Mouse (Mus musculus): ENCODE measurements at regions not wholly inside any gene's neighbourhood (a gene's known extent, or its start where the extent isn't known, plus 50 kb on each side); places are given as distances from the start of the nearest gene placed in this dataset.

DNA sequence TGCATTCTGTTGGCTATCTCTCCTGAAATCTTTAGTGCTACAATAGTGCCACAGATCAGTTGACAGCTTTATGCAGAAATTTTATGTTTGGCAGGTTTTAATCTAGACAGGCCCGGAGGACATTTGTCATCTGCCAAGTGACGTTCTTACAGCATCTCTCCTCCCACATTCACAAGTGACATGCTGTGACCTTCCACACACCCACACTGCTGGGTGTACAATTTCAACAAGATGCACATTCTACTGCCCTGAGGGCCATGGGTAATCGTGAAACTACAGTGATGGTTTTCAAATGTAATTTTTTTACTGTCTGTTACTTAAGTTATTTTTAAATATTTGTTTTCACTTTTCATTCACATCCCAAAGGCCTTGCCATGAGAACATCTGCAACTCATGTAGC, 639.2 kb upstream of the Gm11114 start:
- no peak for ATAC-seq (replicated peaks; ENCODE audit: insufficient number of reproducible peaks, low FRiP score, low TSS enrichment, poor library complexity, severe bottlenecking)

GRCm38 (mm10) chr9:84678416-84678815, 634.2 kb upstream of the Gm11114 start:
- no peak for ATAC-seq (replicated peaks; ENCODE audit: insufficient number of reproducible peaks, low FRiP score, low TSS enrichment, poor library complexity, severe bottlenecking)

- no peak for ATAC-seq (replicated peaks; ENCODE audit: insufficient number of reproducible peaks, low FRiP score, low TSS enrichment, poor library complexity, severe bottlenecking)
Measured at GRCm38 (mm10) chr9:84718615-84719191, 593.9 kb upstream of the Gm11114 start.

- no peak for ATAC-seq (replicated peaks; ENCODE audit: insufficient number of reproducible peaks, low FRiP score, low TSS enrichment, poor library complexity, severe bottlenecking)
Measured at GRCm38 (mm10) chr9:84719396-84719795, 593.2 kb upstream of the Gm11114 start.

GRCm38 (mm10) chr9:84720454-84720853, 592.1 kb upstream of the Gm11114 start:
- ATAC-seq (replicated peaks; ENCODE audit: insufficient number of reproducible peaks, low FRiP score, low TSS enrichment, poor library complexity, severe bottlenecking): no peak

DNA sequence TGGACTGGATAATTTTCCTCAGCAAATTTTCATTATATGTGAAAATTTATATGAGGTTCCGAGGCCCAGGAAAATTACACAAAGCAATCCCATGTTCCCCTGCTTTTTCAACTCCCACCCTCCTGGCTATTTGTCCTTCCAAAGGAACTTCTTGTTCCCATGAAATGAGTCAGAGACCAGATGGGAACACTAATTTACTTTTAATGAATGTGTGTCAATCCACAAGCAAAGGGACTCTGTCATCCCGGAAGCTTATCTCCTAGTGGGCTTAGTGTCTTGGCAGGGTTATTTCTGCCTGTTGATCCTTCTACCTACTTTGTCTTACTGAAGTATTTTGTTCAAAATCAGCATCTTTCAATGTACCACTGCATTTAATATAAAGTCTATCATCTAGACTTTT, 573.3 kb upstream of the Gm11114 start:
- ATAC-seq (replicated peaks; ENCODE audit: insufficient number of reproducible peaks, low FRiP score, low TSS enrichment, poor library complexity, severe bottlenecking): no peak

- no peak for ATAC-seq (replicated peaks; ENCODE audit: insufficient number of reproducible peaks, low FRiP score, low TSS enrichment, poor library complexity, severe bottlenecking)
Measured at GRCm38 (mm10) chr9:84740336-84740735, 572.2 kb upstream of the Gm11114 start.

- ATAC-seq (replicated peaks; ENCODE audit: insufficient number of reproducible peaks, low FRiP score, low TSS enrichment, poor library complexity, severe bottlenecking): no peak
Measured at GRCm38 (mm10) chr9:84754332-84754731, 558.2 kb upstream of the Gm11114 start.

- ATAC-seq (replicated peaks; ENCODE audit: insufficient number of reproducible peaks, low FRiP score, low TSS enrichment, poor library complexity, severe bottlenecking): no peak
Measured at GRCm38 (mm10) chr9:84754828-84755227, 557.7 kb upstream of the Gm11114 start.

DNA sequence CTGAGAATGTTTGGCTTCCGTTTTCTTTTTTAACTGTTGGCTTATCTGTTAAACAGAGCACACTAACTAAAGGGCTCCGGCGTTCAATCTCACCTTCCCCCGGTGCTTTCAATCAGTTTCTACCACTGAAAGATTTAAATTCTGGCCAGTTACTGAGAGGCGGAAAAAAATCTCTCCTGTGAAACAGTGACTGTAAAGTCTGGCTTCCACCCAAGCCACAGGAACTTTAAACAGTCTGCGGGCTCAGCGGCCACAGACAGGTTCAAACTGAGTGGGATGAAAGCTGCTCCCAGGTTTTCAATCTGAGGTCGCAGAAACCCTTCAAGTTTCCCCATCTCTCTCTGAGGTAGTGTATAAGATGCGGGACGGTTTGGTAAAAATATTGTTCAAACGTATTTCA, 538.2 kb upstream of the Gm11114 start:
- no peak for ATAC-seq (replicated peaks; ENCODE audit: insufficient number of reproducible peaks, low FRiP score, low TSS enrichment, poor library complexity, severe bottlenecking)

DNA sequence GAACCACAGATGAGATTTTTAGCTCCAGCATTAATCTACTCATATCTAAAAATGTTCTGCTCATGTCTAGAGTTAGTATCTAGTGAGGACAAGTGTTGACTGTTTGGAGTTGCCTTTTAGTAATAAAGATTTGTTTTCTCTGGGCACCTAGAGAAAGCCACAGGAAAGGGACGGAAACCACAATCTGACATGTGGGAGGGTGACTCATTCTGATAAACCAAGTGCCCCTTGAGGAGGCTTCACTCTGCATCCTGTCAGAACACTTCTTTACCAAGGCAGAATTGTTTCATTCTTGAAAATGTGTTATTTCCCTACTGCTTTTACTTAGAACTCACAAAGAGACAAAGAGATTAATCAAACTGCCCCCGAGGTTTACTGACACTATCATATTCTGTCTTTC, 537.4 kb upstream of the Gm11114 start:
- peak; percentile 70; the same call in 1 of the 2 replicates for ATAC-seq (replicated peaks; ENCODE audit: insufficient number of reproducible peaks, low FRiP score, low TSS enrichment, poor library complexity, severe bottlenecking)

DNA sequence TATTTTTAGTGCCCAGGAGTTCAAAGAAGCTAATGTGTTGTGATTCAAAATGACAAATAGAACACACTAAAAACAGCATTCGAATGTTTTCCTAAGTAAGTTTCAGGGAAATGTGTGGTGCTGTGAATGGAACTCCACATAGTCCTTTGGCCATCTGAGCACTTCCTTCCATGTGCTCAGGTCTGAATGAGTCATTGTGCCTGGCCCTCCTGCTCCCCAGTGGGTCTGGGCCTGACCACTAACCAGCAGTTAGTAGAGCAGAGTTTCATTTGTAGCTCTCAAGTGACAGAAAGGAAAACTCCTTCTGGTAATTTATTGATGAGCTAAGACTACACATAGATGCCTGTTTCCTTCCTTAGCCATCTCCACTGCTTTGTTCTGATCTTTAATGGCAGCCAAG, 533.4 kb upstream of the Gm11114 start:
- ATAC-seq (replicated peaks; ENCODE audit: insufficient number of reproducible peaks, low FRiP score, low TSS enrichment, poor library complexity, severe bottlenecking): no peak

DNA sequence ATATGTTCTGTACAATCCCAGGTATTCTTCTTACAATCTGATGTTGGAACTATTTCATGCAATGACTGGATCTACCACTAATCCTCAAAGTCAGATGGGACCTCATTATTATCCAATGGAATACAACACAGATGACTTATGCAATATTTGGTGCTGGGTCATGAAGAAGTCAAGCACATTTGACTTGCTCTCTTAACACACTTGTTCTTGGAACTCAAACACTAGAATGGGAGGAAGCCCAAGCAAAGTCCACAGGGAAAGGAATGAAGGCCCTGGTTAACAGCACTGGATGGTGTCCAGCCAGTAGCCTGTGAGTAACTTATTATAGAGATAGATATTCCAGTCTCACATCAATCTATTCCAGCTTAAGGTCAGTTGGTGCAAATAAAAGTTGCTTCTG, 486.8 kb upstream of the Gm11114 start:
- ATAC-seq (replicated peaks; ENCODE audit: insufficient number of reproducible peaks, low FRiP score, low TSS enrichment, poor library complexity, severe bottlenecking): no peak

GRCm38 (mm10) chr9:84828934-84829333, 483.6 kb upstream of the Gm11114 start:
- ATAC-seq (replicated peaks; ENCODE audit: insufficient number of reproducible peaks, low FRiP score, low TSS enrichment, poor library complexity, severe bottlenecking): no peak

- ATAC-seq (replicated peaks; ENCODE audit: insufficient number of reproducible peaks, low FRiP score, low TSS enrichment, poor library complexity, severe bottlenecking): no peak
Measured at GRCm38 (mm10) chr9:84830639-84831038, 481.9 kb upstream of the Gm11114 start.

GRCm38 (mm10) chr9:84837498-84837897, 475.1 kb upstream of the Gm11114 start:
- ATAC-seq (replicated peaks; ENCODE audit: insufficient number of reproducible peaks, low FRiP score, low TSS enrichment, poor library complexity, severe bottlenecking): no peak

DNA sequence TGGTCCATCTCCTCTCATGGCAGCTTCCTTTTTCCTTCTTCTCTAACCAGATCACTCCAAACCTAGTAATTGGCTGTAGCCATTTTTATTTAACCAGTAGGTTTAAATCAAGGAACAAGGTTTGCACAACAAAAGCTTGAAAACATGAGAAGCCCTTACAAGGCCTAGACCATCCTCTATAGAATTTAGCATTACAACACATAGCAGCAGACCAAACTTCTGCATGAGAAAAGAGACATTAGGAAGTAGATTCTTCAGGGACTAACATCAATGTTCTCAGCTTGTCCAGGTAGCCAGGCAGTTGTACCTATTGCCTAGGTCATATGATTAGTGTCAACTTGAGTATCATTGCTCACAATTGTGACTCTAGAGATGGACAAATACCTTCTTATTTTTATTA, 468.6 kb upstream of the Gm11114 start:
- ATAC-seq (replicated peaks; ENCODE audit: insufficient number of reproducible peaks, low FRiP score, low TSS enrichment, poor library complexity, severe bottlenecking): no peak

DNA sequence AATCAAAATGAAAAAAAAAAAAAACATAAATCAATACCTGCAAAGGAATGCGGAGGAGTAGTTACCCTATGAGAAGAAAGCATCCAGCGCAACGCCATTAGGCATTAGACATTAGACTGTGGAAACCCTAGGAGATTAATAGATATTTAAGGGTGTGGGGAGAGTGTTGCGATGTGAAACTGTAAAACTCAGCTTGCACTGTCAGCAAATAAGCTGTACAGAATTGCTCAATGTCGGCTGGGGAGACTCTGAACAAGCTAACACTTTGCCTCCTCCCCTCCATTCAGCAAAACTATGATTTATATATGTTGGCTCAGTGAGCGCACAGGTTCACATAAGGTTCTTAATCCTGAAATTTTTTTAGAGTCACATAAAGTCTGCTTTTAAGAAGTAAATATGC, 451.0 kb upstream of the Gm11114 start:
- no peak for ATAC-seq (replicated peaks; ENCODE audit: insufficient number of reproducible peaks, low FRiP score, low TSS enrichment, poor library complexity, severe bottlenecking)

DNA sequence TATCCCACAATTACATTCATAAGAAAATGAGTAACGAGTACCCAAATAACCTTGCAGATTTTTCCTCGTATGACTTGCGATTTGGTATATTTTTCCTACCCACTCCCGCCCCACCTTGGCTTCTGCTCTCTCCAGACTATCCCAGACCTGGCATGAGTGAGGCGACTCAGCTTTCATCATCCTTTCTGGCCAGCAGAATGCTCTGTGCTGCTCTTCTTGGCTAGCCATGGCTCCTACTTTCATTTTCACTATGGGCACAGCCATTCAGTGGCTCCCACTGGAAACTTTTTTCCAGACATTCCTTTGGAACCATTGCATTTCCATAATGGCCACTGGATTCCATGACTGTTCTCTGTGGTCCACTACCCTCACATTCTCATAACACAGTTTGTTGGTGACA, 449.1 kb upstream of the Gm11114 start:
- ATAC-seq (replicated peaks; ENCODE audit: insufficient number of reproducible peaks, low FRiP score, low TSS enrichment, poor library complexity, severe bottlenecking): no peak

- ATAC-seq (replicated peaks; ENCODE audit: insufficient number of reproducible peaks, low FRiP score, low TSS enrichment, poor library complexity, severe bottlenecking): no peak
Measured at GRCm38 (mm10) chr9:84894148-84894547, 418.4 kb upstream of the Gm11114 start.

DNA sequence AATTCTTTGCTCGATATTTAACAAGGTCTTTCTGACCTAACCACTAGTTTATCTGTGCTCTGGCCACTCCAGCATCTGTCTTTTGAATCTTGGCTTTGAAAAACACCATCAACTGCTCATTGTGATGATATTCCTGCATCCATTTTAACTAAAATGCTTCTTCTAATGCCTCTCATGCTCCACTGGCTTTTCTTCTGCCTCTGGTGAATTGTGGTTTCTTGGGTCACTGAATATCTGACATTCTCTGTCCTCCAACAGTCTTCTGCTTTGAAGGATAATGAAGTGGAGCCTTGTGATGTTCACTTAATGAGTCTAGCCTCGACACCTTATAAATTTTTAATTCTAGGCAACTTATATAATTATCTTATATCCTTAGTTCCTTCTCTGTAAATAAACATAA, 416.5 kb upstream of the Gm11114 start:
- ATAC-seq (replicated peaks; ENCODE audit: insufficient number of reproducible peaks, low FRiP score, low TSS enrichment, poor library complexity, severe bottlenecking): no peak

Data from monocyte, adult 5-6 weeks (primary cell).